Mouse (Mus musculus) ES-Bruce4 (cell line): ENCODE data around the gene Cd101. TPM values are rescaled to one million over a fixed set of nuclear protein-coding genes. Genes with fewer than 3 reads are reported as not detected.

Experiments
- H3K27ac ChIP-seq: 2 replicates; pipeline ENCODE4 v1.5.1; 2012; ENCODE audit warnings: low read length, inconsistent platforms; ENCODE audit not compliant: insufficient read depth
- H3K27me3 ChIP-seq: 2 replicates; pipeline ENCODE4 v1.6.1; 2012; ENCODE audit warnings: mild to moderate bottlenecking, low read length, inconsistent platforms; ENCODE audit not compliant: control insufficient read depth, poor library complexity, insufficient read depth, severe bottlenecking
- H3K36me3 ChIP-seq: 2 replicates; pipeline ENCODE4 v1.6.1; 2012; ENCODE audit warnings: inconsistent platforms, mild to moderate bottlenecking, low read length, moderate library complexity; ENCODE audit not compliant: control insufficient read depth, poor library complexity, insufficient read depth, severe bottlenecking
- H3K4me1 ChIP-seq: one replicate; pipeline ENCODE4 v1.8.1; 2011; ENCODE audit warnings: low read length; ENCODE audit not compliant: control insufficient read depth, insufficient read depth
- H3K4me3 ChIP-seq: 2 replicates; pipeline ENCODE4 v1.5.1; 2011; ENCODE audit warnings: low read depth, mild to moderate bottlenecking, low read length
- H3K9ac ChIP-seq: 2 replicates; pipeline ENCODE4 v1.6.1; 2012; ENCODE audit warnings: low read depth, mild to moderate bottlenecking, inconsistent platforms; ENCODE audit not compliant: poor library complexity, severe bottlenecking
- H3K9me3 ChIP-seq: replicated peaks from 2 replicates; pipeline ENCODE4 v1.6.1; 2012; ENCODE audit warnings: mild to moderate bottlenecking, low read length, inconsistent platforms; ENCODE audit not compliant: control insufficient read depth, poor library complexity, insufficient read depth, severe bottlenecking
- CTCF ChIP-seq: IDR thresholded peaks from one replicate; pipeline ENCODE4 v1.8.1; 2011; ENCODE audit warnings: low read depth, low read length
- EP300 ChIP-seq: IDR thresholded peaks from 2 replicates; pipeline ENCODE4 v1.6.1; 2011; ENCODE audit warnings: low read depth, low read length; ENCODE audit not compliant: insufficient read depth
- POLR2A ChIP-seq: IDR thresholded peaks from one replicate; pipeline ENCODE4 v1.8.1; 2011; ENCODE audit warnings: low read length; ENCODE audit not compliant: insufficient read depth
- polyA plus RNA-seq: library from polyadenylated mRNA; stranded (reverse); fragments of >200 nt; gene quantifications from 2 replicates; pipeline ENCODE4 v1.2.4, GENCODE M21; 2011; ENCODE audit warnings: low read depth; ENCODE audit not compliant: missing spikeins, insufficient read depth, insufficient read length

Cd101 gene
- polyA plus RNA-seq, 1 experiment, result not detected

DNA sequence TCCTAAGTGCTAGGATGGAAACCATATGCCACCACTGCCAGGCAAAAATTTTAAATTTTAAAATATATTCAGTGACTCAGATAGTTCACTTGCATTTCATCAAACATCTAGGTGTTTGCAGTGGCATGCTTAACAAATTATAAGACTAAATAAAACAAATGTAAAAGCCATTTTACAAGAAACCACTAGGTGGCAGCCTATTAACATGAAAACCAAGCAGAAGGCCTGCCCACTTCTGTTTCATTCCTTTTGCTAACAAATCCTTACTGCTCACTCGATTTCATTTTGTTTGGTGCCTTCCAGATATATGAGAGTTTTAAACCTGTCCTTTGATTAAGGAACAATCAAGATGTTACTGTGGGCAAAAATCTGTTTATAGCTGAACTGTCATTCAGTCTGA is 55.5 kb downstream of the Cd101 start:
- no peaks in the 10 kb centered on the region for H3K36me3 ChIP-seq
- no peak for TF ChIP-seq POLR2A
- TF ChIP-seq EP300, result no peak
- TF ChIP-seq CTCF, result no peak
- no peaks in the 10 kb centered on the region for H3K4me1 ChIP-seq
- H3K9ac ChIP-seq, result no peak overlapping the region
- no peak overlapping the region for H3K27ac ChIP-seq
- H3K9me3 ChIP-seq, result no peaks in the 10 kb centered on the region
- H3K27me3 ChIP-seq, result no peaks in the 10 kb centered on the region
- no peak overlapping the region for H3K4me3 ChIP-seq

DNA sequence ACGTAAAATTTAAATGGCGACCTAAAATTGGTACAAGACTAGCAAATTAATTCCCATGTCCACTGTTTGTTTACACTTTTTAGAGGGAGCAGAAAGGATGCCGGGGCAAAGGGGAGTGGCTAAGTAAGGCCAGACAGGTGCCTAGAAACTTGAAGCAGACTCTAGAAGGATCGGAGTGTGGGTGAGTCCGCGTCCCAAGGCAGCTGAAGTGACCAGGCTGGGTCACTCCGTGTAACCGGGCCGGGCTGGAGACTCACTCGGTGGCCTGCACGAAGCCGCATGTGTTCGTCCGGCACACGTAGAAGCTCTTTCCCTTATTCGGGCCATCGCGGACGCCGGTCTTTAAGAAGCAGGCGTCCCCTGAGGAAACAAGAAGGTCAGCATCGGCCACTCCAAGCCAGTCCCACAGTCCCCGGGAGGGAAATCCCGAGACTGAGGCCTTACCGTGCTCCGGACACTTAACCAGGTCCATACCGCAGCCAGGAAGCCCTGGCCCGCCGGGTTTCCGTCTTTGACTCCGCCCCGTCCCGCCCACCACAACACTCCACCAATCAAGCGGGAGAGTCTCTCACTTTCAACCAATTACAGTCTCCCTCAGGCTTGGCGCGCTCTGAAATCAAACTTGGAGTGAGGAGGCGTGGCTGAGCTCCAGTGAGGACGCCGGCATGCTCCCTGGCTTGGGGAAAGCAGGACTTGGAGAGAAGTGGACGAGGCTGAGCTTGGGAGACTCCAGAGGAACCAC is 60.0 kb downstream of the Cd101 start, which contains the start of gene Ttf2:
Gene Ttf2, minus strand, starts transcription at position 488 of the 742 bp plus-strand sequence.
- Histone ChIP-seq H3K27me3 (no peaks in the 10 kb centered on the region), H3K4me3 (peak within 1 kb of the TSS; percentile 99), H3K9ac (peak within 1 kb of the TSS; percentile 80), H3K9me3 (no peaks in the 10 kb centered on the region), H3K27ac (0 out of 2 replicates have a peak within 1 kb of the TSS, but pooled peaks have one; percentile 16), H3K4me1 (no peaks in the 10 kb centered on the region), H3K36me3 (peaks cover 16% of the 10 kb centered on the region)
- TF ChIP-seq EP300 (no peak), POLR2A (peak; percentile 36)

DNA sequence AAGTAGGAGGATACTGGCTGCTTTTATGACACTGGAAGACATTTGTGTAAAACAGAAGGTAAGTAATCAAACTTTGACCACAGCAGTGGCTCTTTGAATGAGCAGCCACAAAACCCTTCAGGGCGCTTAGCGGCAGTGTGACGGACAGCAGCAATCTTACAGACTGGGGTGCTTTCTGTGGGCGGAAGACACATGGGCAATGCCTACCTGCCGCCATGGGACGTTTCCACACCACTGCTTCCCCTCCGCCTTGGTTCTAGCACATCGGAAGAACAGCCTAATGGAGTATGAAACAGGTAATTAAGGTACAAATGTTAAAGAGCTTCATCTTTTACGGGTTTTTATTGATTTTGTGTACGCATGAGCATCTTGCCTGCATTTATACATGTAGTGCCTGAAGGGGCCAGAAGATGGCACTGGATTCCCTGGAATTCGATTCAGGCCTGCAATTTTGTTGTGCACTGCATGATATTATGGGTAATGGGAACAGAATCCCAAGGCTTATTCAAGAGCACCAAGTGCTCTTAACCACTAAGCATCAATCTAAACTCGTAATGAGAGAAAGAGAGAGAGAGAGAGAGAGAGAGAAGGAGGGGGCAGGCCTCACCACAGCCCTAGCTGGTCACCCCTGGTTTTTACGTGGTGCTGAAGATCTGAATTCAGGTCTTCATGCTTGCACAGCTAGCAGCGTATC is 65.4 kb downstream of the Cd101 start:
- H3K4me1 ChIP-seq, result no peaks in the 10 kb centered on the region
- H3K9ac ChIP-seq, result no peak overlapping the region
- no peaks in the 10 kb centered on the region for H3K9me3 ChIP-seq
- no peak for TF ChIP-seq EP300
- no peak for TF ChIP-seq POLR2A
- H3K27me3 ChIP-seq, result no peaks in the 10 kb centered on the region
- H3K27ac ChIP-seq, result no peak overlapping the region
- peaks cover 62% of the 10 kb centered on the region for H3K36me3 ChIP-seq
- no peak overlapping the region for H3K4me3 ChIP-seq

DNA sequence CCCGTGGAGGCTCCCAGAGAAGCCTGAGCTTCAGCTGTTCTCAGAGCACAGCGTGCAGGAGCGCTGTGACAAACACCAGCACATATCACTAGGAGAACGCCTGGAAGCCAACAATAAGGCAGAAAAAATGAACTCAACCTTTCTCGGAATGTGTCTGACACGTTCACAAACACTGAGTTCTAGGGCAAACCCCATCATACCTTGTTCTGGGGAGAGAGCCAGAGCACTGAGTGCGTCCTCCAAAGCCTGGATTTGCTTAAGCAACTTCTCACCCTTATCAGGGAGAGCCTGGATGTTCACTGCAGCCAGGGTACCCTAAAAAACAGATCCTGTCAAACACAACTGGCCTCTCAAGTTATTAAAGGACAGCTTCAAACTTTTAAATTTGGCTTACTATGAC is 67.9 kb downstream of the Cd101 start:
- Histone ChIP-seq H3K27ac (no peak overlapping the region), H3K27me3 (no peaks in the 10 kb centered on the region), H3K9ac (no peak overlapping the region), H3K4me1 (no peaks in the 10 kb centered on the region), H3K4me3 (no peak overlapping the region), H3K36me3 (peaks cover 64% of the 10 kb centered on the region), H3K9me3 (no peaks in the 10 kb centered on the region)
- TF ChIP-seq EP300, result no peak

DNA sequence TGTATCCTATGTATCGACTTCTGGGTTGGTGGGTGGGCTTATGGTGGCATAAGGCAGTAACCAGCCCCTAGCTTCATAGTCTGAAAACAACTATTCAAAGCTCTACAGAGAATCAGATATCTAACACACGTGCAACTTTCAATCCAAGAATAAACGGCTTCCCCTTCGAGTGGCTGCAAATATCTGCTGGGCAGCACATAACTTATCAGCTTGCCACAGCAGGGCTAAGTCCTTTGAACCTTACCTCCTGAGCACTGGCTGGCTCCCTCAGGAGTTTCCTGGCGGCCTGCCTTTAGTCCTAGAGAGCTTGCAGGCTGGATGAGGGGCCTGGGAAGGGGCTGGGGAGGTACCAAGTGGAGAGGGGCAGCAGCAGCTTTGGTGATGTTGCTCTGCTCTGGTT is 68.3 kb downstream of the Cd101 start:
- H3K9me3 ChIP-seq, result no peaks in the 10 kb centered on the region
- no peaks in the 10 kb centered on the region for H3K27me3 ChIP-seq
- TF ChIP-seq POLR2A, result no peak
- TF ChIP-seq EP300, result no peak
- TF ChIP-seq CTCF, result no peak
- no peak overlapping the region for H3K4me3 ChIP-seq
- peaks cover 63% of the 10 kb centered on the region for H3K36me3 ChIP-seq
- no peak overlapping the region for H3K9ac ChIP-seq
- no peak overlapping the region for H3K27ac ChIP-seq
- no peaks in the 10 kb centered on the region for H3K4me1 ChIP-seq

DNA sequence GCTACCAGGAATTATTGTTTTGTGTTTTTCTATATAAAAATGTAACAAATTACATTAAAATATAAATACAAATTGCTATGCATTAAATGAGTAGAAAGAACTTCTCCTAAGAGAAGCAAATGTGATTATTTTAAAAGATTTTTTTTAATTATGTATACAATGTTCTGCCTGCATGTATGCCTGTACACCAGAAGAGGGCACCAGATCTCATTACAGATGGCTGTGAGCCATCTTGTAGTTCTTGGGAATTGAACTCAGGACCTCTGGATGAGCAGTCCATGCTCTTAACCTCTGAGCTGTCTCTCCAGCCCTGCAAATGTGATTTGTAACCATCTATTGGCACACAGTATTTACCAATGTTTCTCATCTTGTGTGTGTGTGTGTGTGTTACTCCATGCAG is 74.7 kb downstream of the Cd101 start:
- Histone ChIP-seq H3K9me3 (no peaks in the 10 kb centered on the region), H3K36me3 (peaks cover 56% of the 10 kb centered on the region), H3K27me3 (no peaks in the 10 kb centered on the region), H3K4me1 (no peaks in the 10 kb centered on the region), H3K9ac (no peak overlapping the region), H3K4me3 (no peak overlapping the region), H3K27ac (no peak overlapping the region)
- TF ChIP-seq EP300 (no peak), CTCF (no peak), POLR2A (no peak)
